9 mouse cellular contexts compared by ENCODE assay signal in genomic region chr7:128288923-128289544, GRCm38 (mm10). TPM values are rescaled to one million over a fixed set of nuclear protein-coding genes. Genes with fewer than 3 reads are reported as not detected.
A peak's percentile ranks its signal among the peaks of the same experiment; 100 is the strongest.
DNase-seq lines count a peak whose midpoint lies in the region; ATAC-seq and TF ChIP-seq lines count a peak whose summit lies in the region.
"Had no signal": no experiment of that assay in that cellular context is flagged by ENCODE, and none has a peak within 500 bp of the region (broad histone marks: within the 10 kb centered on the region; RNA-seq: fewer than 3 reads in every experiment).

No protein-coding gene starts in this region.

- H3K9ac ChIP-seq in heart, embryonic 13.5 days, result peak overlapping the region; percentile 70
- H3K9ac ChIP-seq in CH12.LX (ENCODE audit: insufficient read depth, low read depth), result no peak overlapping the region
- peak overlapping the region; percentile 74 for H3K9ac ChIP-seq in liver, embryonic 12.5 days

- H3K79me2 ChIP-seq in CH12.LX (replicated peaks; ENCODE audit: control insufficient read depth, extremely low read depth, insufficient read depth, poor library complexity, severe bottlenecking), result no peaks in the 10 kb centered on the region

- ATAC-seq in heart, embryonic 13.5 days (ENCODE audit: extremely low read depth, insufficient number of reproducible peaks, low FRiP score, low TSS enrichment), result peak; percentile 69
- ATAC-seq in liver, embryonic 12.5 days, result peak; percentile 98

- peak overlapping the region; percentile 24; the same call in 1 of the 2 replicates for H3K4me3 ChIP-seq in heart, embryonic 13.5 days
- no peak overlapping the region for H3K4me3 ChIP-seq in CH12.LX (replicated peaks in 1 of 3; ENCODE audit: low read depth in 2 of 3, low read length in 2 of 3, poor library complexity in 1 of 3)
- H3K4me3 ChIP-seq in liver, embryonic 12.5 days, result peak overlapping the region; percentile 49

- peaks cover 23% of the 10 kb centered on the region for H3K4me1 ChIP-seq in heart, embryonic 13.5 days
- H3K4me1 ChIP-seq in CH12.LX (ENCODE audit: control insufficient read depth in 1 of 2, insufficient read depth in 2 of 2), result no peaks in the 10 kb centered on the region
- H3K4me1 ChIP-seq in liver, embryonic 12.5 days, result peaks cover 86% of the 10 kb centered on the region

- WGBS in heart, embryonic 13.5 days, result 11% methylated on average over 9 of the region's 9 CpGs
- WGBS in liver, embryonic 12.5 days (ENCODE audit: insufficient replicate concordance), result 19% methylated on average over 9 of the region's 9 CpGs

- in situ Hi-C loops in CH12.LX (cut with MboI; ENCODE audit: low pct_ligation_motif_present, low pct_unique_long_range_greater_than_20kb, low sequenced_read_pairs), result no loop called here

- H3K27ac ChIP-seq in heart, embryonic 13.5 days (replicated peaks), result peak overlapping the region; percentile 80
- H3K27ac ChIP-seq in CH12.LX (ENCODE audit: insufficient read depth, low read depth), result no peak overlapping the region
- H3K27ac ChIP-seq in liver, embryonic 12.5 days, result peak overlapping the region; percentile 95

- H3K36me3 ChIP-seq in heart, embryonic 13.5 days, result peaks cover 66% of the 10 kb centered on the region
- peaks cover 18 to 78% of the 10 kb centered on the region in 2 experiments for H3K36me3 ChIP-seq in CH12.LX (replicated peaks in 1 of 2; ENCODE audit: control insufficient read depth in 1 of 2, insufficient read depth in 1 of 2, low read length in 1 of 2)
- H3K36me3 ChIP-seq in liver, embryonic 12.5 days, result peaks cover 89% of the 10 kb centered on the region

- TF ChIP-seq RAD21 in CH12.LX (IDR thresholded peaks at IDR 0.05; ENCODE audit: low read depth, low read length), result no peak

- intact Hi-C loops in left cerebral cortex, postnatal 25 days (cut with DNase I), result no loop called here
- intact Hi-C loops in left cerebral cortex, postnatal 10 days (cut with DNase I), result no loop called here

- no peak for TF ChIP-seq POLR2A in CH12.LX (IDR thresholded peaks at IDR 0.05; ENCODE audit: low read depth, low read length)

- dilution Hi-C loops in CH12.LX (cut with MboI; ENCODE audit: extremely low pct_ligation_motif_present, extremely low pct_unique_long_range_greater_than_20kb, low sequenced_read_pairs), result no loop called here

- H3K4me2 ChIP-seq in heart, embryonic 13.5 days, result peak overlapping the region; percentile 60
- no peak overlapping the region for H3K4me2 ChIP-seq in CH12.LX (ENCODE audit: insufficient read depth, low read depth, poor library complexity, severe bottlenecking)
- H3K4me2 ChIP-seq in liver, embryonic 12.5 days, result peak overlapping the region; percentile 73

- no peaks in the 10 kb centered on the region for H3K9me3 ChIP-seq in heart, embryonic 13.5 days
- no peaks in the 10 kb centered on the region for H3K9me3 ChIP-seq in CH12.LX (replicated peaks; ENCODE audit: low read length)
- no peaks in the 10 kb centered on the region for H3K9me3 ChIP-seq in liver, embryonic 12.5 days (replicated peaks)

- no peak for DNase-seq in heart, adult 18-20 months
- DNase-seq in CH12.LX (ENCODE audit: extremely low read depth), result no peak
- peak; percentile 57 for DNase-seq in embryo, embryonic 9.5 days (ENCODE audit: extremely low spot score)
- DNase-seq in left cerebral cortex, postnatal 25 days (ENCODE audit: low spot score in 2 of 2), result no peak
- no peak for DNase-seq in cerebellum, adult 11 months
- DNase-seq in left cerebral cortex, postnatal 10 days (ENCODE audit: extremely low spot score in 1 of 2, low spot score in 2 of 2), result no peak

- no peak for TF ChIP-seq EP300 in CH12.LX (IDR thresholded peaks at IDR 0.05; ENCODE audit: low read length)

- H3K27me3 ChIP-seq in heart, embryonic 13.5 days (replicated peaks), result no peaks in the 10 kb centered on the region
- no peaks in the 10 kb centered on the region for H3K27me3 ChIP-seq in CH12.LX (replicated peaks)
- H3K27me3 ChIP-seq in liver, embryonic 12.5 days (replicated peaks), result no peaks in the 10 kb centered on the region

- peak in 1 of 2 experiments; percentile 49; a peak in 2 of 4 replicates for TF ChIP-seq CTCF in CH12.LX (conservative IDR thresholded peaks at IDR 0.05 in 1 of 2, IDR thresholded peaks at IDR 0.05 in 1 of 2; ENCODE audit: low read depth in 2 of 2, low read length in 2 of 2)

TF ChIP-seq in CH12.LX, 34 proteins besides CTCF, POLR2A, EP300 and RAD21:
- TF ChIP-seq RCOR1 (conservative IDR thresholded peaks at IDR 0.05; ENCODE audit: low read depth, low read length) (no peak), SMC3 (IDR thresholded peaks at IDR 0.05; ENCODE audit: low read depth, low read length) (peak; percentile 23)

RNA-seq across cellular contexts. Expression of gene BC017158, which starts 8.9 kb away (rescaled TPM):
- 16.6 and 17.3 TPM in 2 replicates for polyA plus RNA-seq in heart, embryonic 13.5 days (2015; fragmentation: Nextera tagmentation; extraction: Ambion mirVana)
- 1 to 10 TPM; 5.4 to 5.6 TPM for total RNA-seq in heart, adult 18-20 months (2021)
- total RNA-seq in CH12.LX (2012; rRNA removed) (6.1 and 8.1 TPM in 2 replicates), CH12.LX (2014; rRNA removed) (4.7 and 4.9 TPM in 2 replicates)
- 11.5 and 14.5 TPM in 2 replicates for polyA plus RNA-seq in CH12.LX (2012; ENCODE audit: insufficient read length, low read depth)
- 26.3 and 29.4 TPM in 2 replicates for polyA plus RNA-seq in liver, embryonic 12.5 days (2016; fragmentation: Nextera tagmentation; extraction: Ambion mirVana)
- 10 to 100 TPM; 20.8 to 26.7 TPM for total RNA-seq in left cerebral cortex, postnatal 25 days (2021)
- total RNA-seq in left cerebral cortex, postnatal 10 days (2021), result 10 to 100 TPM; 25.1 to 25.4 TPM

RNA-seq across cellular contexts. Expression of gene Slc5a2, which starts 23.6 kb away (rescaled TPM):
- not detected in 2 replicates for polyA plus RNA-seq in heart, embryonic 13.5 days (2015; fragmentation: Nextera tagmentation; extraction: Ambion mirVana)
- not detected for total RNA-seq in heart, adult 18-20 months (2021)
- total RNA-seq in CH12.LX (2012; rRNA removed) (0.21 and 0.25 TPM in 2 replicates), CH12.LX (2014; rRNA removed) (not detected in 2 replicates)
- polyA plus RNA-seq in CH12.LX (2012; ENCODE audit: insufficient read length, low read depth), result not detected in 2 replicates
- 2.0 and 2.1 TPM in 2 replicates for polyA plus RNA-seq in liver, embryonic 12.5 days (2016; fragmentation: Nextera tagmentation; extraction: Ambion mirVana)
- total RNA-seq in left cerebral cortex, postnatal 25 days (2021), result not detected
- total RNA-seq in left cerebral cortex, postnatal 10 days (2021), result not detected
- total RNA-seq: adrenal gland, postnatal 36 days had no signal

RNA-seq across cellular contexts. Expression of gene Tgfb1i1, which starts 42.4 kb away (rescaled TPM):
- 165 and 177 TPM in 2 replicates for polyA plus RNA-seq in heart, embryonic 13.5 days (2015; fragmentation: Nextera tagmentation; extraction: Ambion mirVana)
- 10 to 100 TPM; 13.2 to 13.8 TPM for total RNA-seq in heart, adult 18-20 months (2021)
- total RNA-seq in CH12.LX (2012; rRNA removed) (0.17 TPM in 1 of 2 replicates, not detected in the other), CH12.LX (2014; rRNA removed) (not detected in 2 replicates)
- 0.36 and 0.55 TPM in 2 replicates for polyA plus RNA-seq in CH12.LX (2012; ENCODE audit: insufficient read length, low read depth)
- 22.3 and 25.1 TPM in 2 replicates for polyA plus RNA-seq in liver, embryonic 12.5 days (2016; fragmentation: Nextera tagmentation; extraction: Ambion mirVana)
- 10 to 100 TPM; 18.6 to 22.6 TPM for total RNA-seq in left cerebral cortex, postnatal 25 days (2021)
- 10 to 100 TPM; 33.0 to 35.9 TPM for total RNA-seq in left cerebral cortex, postnatal 10 days (2021)

RNA-seq across cellular contexts. Expression of gene 9130023H24Rik, which starts 51.2 kb away (rescaled TPM):
- 5.8 and 6.5 TPM in 2 replicates for polyA plus RNA-seq in heart, embryonic 13.5 days (2015; fragmentation: Nextera tagmentation; extraction: Ambion mirVana)
- total RNA-seq in heart, adult 18-20 months (2021), result 1 to 10 TPM; 2.6 to 2.8 TPM
- total RNA-seq in CH12.LX (2012; rRNA removed) (3.2 TPM in 2 replicates), CH12.LX (2014; rRNA removed) (2.1 and 2.2 TPM in 2 replicates)
- 1.7 and 2.1 TPM in 2 replicates for polyA plus RNA-seq in CH12.LX (2012; ENCODE audit: insufficient read length, low read depth)
- polyA plus RNA-seq in liver, embryonic 12.5 days (2016; fragmentation: Nextera tagmentation; extraction: Ambion mirVana), result 2.9 and 3.1 TPM in 2 replicates
- 1 to 10 TPM; 3.3 to 3.9 TPM for total RNA-seq in left cerebral cortex, postnatal 25 days (2021)
- 1 to 10 TPM; 3.8 to 4.1 TPM for total RNA-seq in left cerebral cortex, postnatal 10 days (2021)

RNA-seq across cellular contexts. Expression of gene Armc5, which starts 51.9 kb away (rescaled TPM):
- 12.8 and 13.1 TPM in 2 replicates for polyA plus RNA-seq in heart, embryonic 13.5 days (2015; fragmentation: Nextera tagmentation; extraction: Ambion mirVana)
- total RNA-seq in heart, adult 18-20 months (2021), result 1 to 10 TPM; 7.4 to 8.6 TPM
- total RNA-seq in CH12.LX (2012; rRNA removed), result 10.7 and 11.6 TPM in 2 replicates
- total RNA-seq in CH12.LX (2014; rRNA removed), result 5.0 and 6.0 TPM in 2 replicates
- polyA plus RNA-seq in CH12.LX (2012; ENCODE audit: insufficient read length, low read depth), result 12.2 and 14.4 TPM in 2 replicates
- 12.7 and 12.8 TPM in 2 replicates for polyA plus RNA-seq in liver, embryonic 12.5 days (2016; fragmentation: Nextera tagmentation; extraction: Ambion mirVana)
- 10 to 100 TPM; 13.0 to 13.4 TPM for total RNA-seq in left cerebral cortex, postnatal 25 days (2021)
- 10 to 100 TPM; 10.8 to 11.5 TPM for total RNA-seq in left cerebral cortex, postnatal 10 days (2021)

Comparison
In these comparisons a context has a peak if more than half of its experiments do, and no peak if none do; other contexts are left out.
1. H3K4me3 ChIP-seq: peak in heart, embryonic 13.5 days (single experiment) and liver, embryonic 12.5 days (single experiment); none in CH12.LX (0 of 3).
2. RNA of gene Tgfb1i1, which starts 42.4 kb away (total RNA-seq): 33.0 to 35.9 TPM in left cerebral cortex, postnatal 10 days, 18.6 to 22.6 TPM in left cerebral cortex, postnatal 25 days and 13.2 to 13.8 TPM in heart, adult 18-20 months; 0.17 TPM in CH12.LX; every median in the first group is over 10 times any median in the second.